Mouse (Mus musculus) forebrain, embryonic 13.5 days (tissue): Measurements from ENCODE around the gene Gm5930. TPM values are rescaled to one million over a fixed set of nuclear protein-coding genes. Genes with fewer than 3 reads are reported as not detected.
"Not testable (repeated sequence)": the region's sequence is repeated elsewhere in the genome, so short reads cannot be mapped to it uniquely, and the experiment has no call there.

Experiments
- ATAC-seq: fragments of 200-750 bp; cut with Nextera tagmentation; 2 replicates; pipeline ENCODE4 v1.8.0; 2017
- H3K27ac ChIP-seq: fragments of 300-500 bp; sonication (generic); 2 replicates; pipeline ENCODE4 v1.5.1; 2015; ENCODE audit warnings: inconsistent platforms, mild to moderate bottlenecking, moderate library complexity
- H3K27me3 ChIP-seq: fragments of 300-500 bp; sonication (generic); 2 replicates; pipeline ENCODE4 v1.6.1; 2015; ENCODE audit warnings: mild to moderate bottlenecking, inconsistent platforms
- H3K36me3 ChIP-seq: fragments of 300-500 bp; sonication (generic); 2 replicates; pipeline ENCODE4 v1.6.1; 2015; ENCODE audit warnings: mild to moderate bottlenecking, inconsistent platforms; ENCODE audit not compliant: poor library complexity, severe bottlenecking
- H3K4me1 ChIP-seq: fragments of 300-500 bp; sonication (generic); 2 replicates; pipeline ENCODE4 v1.6.1; 2015; ENCODE audit warnings: inconsistent platforms
- H3K4me2 ChIP-seq: fragments of 300-500 bp; sonication (generic); 2 replicates; pipeline ENCODE4 v1.6.1; 2015; ENCODE audit warnings: inconsistent platforms, mild to moderate bottlenecking, moderate library complexity
- H3K4me3 ChIP-seq: fragments of 300-500 bp; sonication (generic); 2 replicates; pipeline ENCODE4 v1.5.1; 2015; ENCODE audit warnings: mild to moderate bottlenecking, inconsistent platforms
- H3K9ac ChIP-seq: fragments of 300-500 bp; sonication (generic); 2 replicates; pipeline ENCODE4 v1.6.1; 2015; ENCODE audit warnings: mild to moderate bottlenecking, inconsistent platforms
- H3K9me3 ChIP-seq: fragments of 300-500 bp; sonication (generic); replicated peaks from 2 replicates; pipeline ENCODE4 v1.6.1; 2016; ENCODE audit warnings: inconsistent platforms
- WGBS: fragments of 180-500 bp; shearing (Covaris S2); methylation state at CpG from one replicate; pipeline ENCODE4 v1.1.7; 2015; 5-methylcytosine and 5-hydroxymethylcytosine counted together
- polyA plus RNA-seq: library from polyadenylated mRNA; unstranded; fragments of >200 nt; fragmentation: Nextera tagmentation; extraction: Ambion mirVana; gene quantifications from 2 replicates; pipeline ENCODE4 v1.2.1, GENCODE M21; 2015

The Gm5930 gene
- not detected in 2 replicates for polyA plus RNA-seq

- not testable (repeated sequence) for H3K27me3 ChIP-seq, H3K4me3 ChIP-seq, H3K9ac ChIP-seq, H3K9me3 ChIP-seq, H3K4me1 ChIP-seq, H3K36me3 ChIP-seq, ATAC-seq, H3K27ac ChIP-seq, H3K4me2 ChIP-seq
- WGBS: no CpG with 5 or more reads among the region's 2 CpGs
Observed at GRCm38 (mm10) chr14:44338484-44338883, at the start of gene Gm5930. Gene Gm5930 (minus strand): TSS chr14:44338584.

GRCm38 (mm10) chr14:44384233-44384632 is 45.8 kb upstream of the Gm5930 start:
- not testable (repeated sequence) for H3K27ac ChIP-seq, H3K9ac ChIP-seq, H3K4me3 ChIP-seq, H3K27me3 ChIP-seq, H3K4me2 ChIP-seq, ATAC-seq, H3K9me3 ChIP-seq, H3K36me3 ChIP-seq, H3K4me1 ChIP-seq
- WGBS: 78% methylated on average over 4 of the region's 4 CpGs

- not testable (repeated sequence) for H3K4me1 ChIP-seq, H3K9ac ChIP-seq, H3K27me3 ChIP-seq, H3K27ac ChIP-seq, H3K9me3 ChIP-seq, H3K4me2 ChIP-seq, ATAC-seq, H3K4me3 ChIP-seq, H3K36me3 ChIP-seq
- WGBS: 93% methylated on average over 4 of the region's 4 CpGs
Observed at GRCm38 (mm10) chr14:44365057-44365456, 26.7 kb upstream of the Gm5930 start, which contains the start of gene Gm8229. Gene Gm8229 (plus strand): TSS chr14:44365357.

- H3K4me1 ChIP-seq, ATAC-seq, H3K9ac ChIP-seq, H3K4me2 ChIP-seq, H3K9me3 ChIP-seq, H3K27ac ChIP-seq, H3K36me3 ChIP-seq, H3K4me3 ChIP-seq, H3K27me3 ChIP-seq: not testable (repeated sequence)
Observed at GRCm38 (mm10) chr14:44362301-44362700, 23.9 kb upstream of the Gm5930 start.

GRCm38 (mm10) chr14:44361416-44361815 is 23.0 kb upstream of the Gm5930 start:
- not testable (repeated sequence) for H3K9ac ChIP-seq, H3K27me3 ChIP-seq, H3K9me3 ChIP-seq, H3K4me1 ChIP-seq, H3K36me3 ChIP-seq, ATAC-seq, H3K4me2 ChIP-seq, H3K27ac ChIP-seq, H3K4me3 ChIP-seq
- 27% methylated on average over 2 of the region's 2 CpGs for WGBS

GRCm38 (mm10) chr14:44312049-44312448 is 26.3 kb downstream of the Gm5930 start:
- H3K4me2 ChIP-seq, H3K9ac ChIP-seq, H3K27ac ChIP-seq, H3K4me3 ChIP-seq, H3K36me3 ChIP-seq, H3K4me1 ChIP-seq, ATAC-seq, H3K27me3 ChIP-seq, H3K9me3 ChIP-seq: not testable (repeated sequence)
- 82% methylated on average over 3 of the region's 4 CpGs for WGBS

- H3K27me3 ChIP-seq, H3K4me1 ChIP-seq, H3K4me2 ChIP-seq, H3K9ac ChIP-seq, H3K9me3 ChIP-seq, H3K36me3 ChIP-seq, H3K27ac ChIP-seq, ATAC-seq, H3K4me3 ChIP-seq: not testable (repeated sequence)
- WGBS: 88% methylated on average over 2 of the region's 2 CpGs
Observed at GRCm38 (mm10) chr14:44285280-44285679, 53.1 kb downstream of the Gm5930 start, which contains the start of gene Gm8220. Gene Gm8220 (plus strand): TSS chr14:44285580.

Other genes with a start within 250 kb of the Gm5930 start
- gene Ear2, start 235.9 kb downstream of the Gm5930 start, polyA plus RNA-seq: not detected in 2 replicates
- not detected in 2 replicates for gene Gm3327, start 214.7 kb downstream of the Gm5930 start, polyA plus RNA-seq
- not detected in 2 replicates for gene Gm8212, start 140.9 kb downstream of the Gm5930 start, polyA plus RNA-seq
- not detected in 2 replicates for gene 4930503E14Rik, start 125.3 kb downstream of the Gm5930 start, polyA plus RNA-seq
- gene Gm8220, start 53.0 kb downstream of the Gm5930 start, polyA plus RNA-seq: not detected in 2 replicates
- not detected in 2 replicates for gene Gm8229, start 26.8 kb upstream of the Gm5930 start, polyA plus RNA-seq
- gene Gm3371, start 72.1 kb upstream of the Gm5930 start, polyA plus RNA-seq: not detected in 2 replicates
- gene Gm8232, start 95.1 kb upstream of the Gm5930 start, polyA plus RNA-seq: not detected in 2 replicates
- gene BC061237, start 153.9 kb upstream of the Gm5930 start, polyA plus RNA-seq: not detected in 2 replicates
- not detected in 2 replicates for gene Gm17093, start 179.7 kb upstream of the Gm5930 start, polyA plus RNA-seq
- not detected in 2 replicates for gene Gm8247, start 244.6 kb upstream of the Gm5930 start, polyA plus RNA-seq